Mouse (Mus musculus) forebrain, embryonic 12.5 days (tissue): ENCODE results near the gene Gse1. TPM values are rescaled to one million over a fixed set of nuclear protein-coding genes. Genes with fewer than 3 reads are reported as not detected.

Experiments
- ATAC-seq: fragments of 200-750 bp; cut with Nextera tagmentation; 2 replicates; pipeline ENCODE4 v1.8.0; 2017; ENCODE audit warnings: moderate TSS enrichment; ENCODE audit not compliant: low FRiP score
- H3K27ac ChIP-seq: fragments of 300-500 bp; sonication (generic); 2 replicates; pipeline ENCODE4 v1.5.1; 2016; ENCODE audit warnings: mild to moderate bottlenecking
- H3K27me3 ChIP-seq: fragments of 300-500 bp; sonication (generic); 2 replicates; pipeline ENCODE4 v1.6.1; 2016; ENCODE audit warnings: mild to moderate bottlenecking
- H3K36me3 ChIP-seq: fragments of 300-500 bp; sonication (generic); replicated peaks from 2 replicates; pipeline ENCODE4 v1.6.1; 2016; ENCODE audit warnings: mild to moderate bottlenecking
- H3K4me1 ChIP-seq: fragments of 300-500 bp; sonication (generic); 2 replicates; pipeline ENCODE4 v1.6.1; 2016
- H3K4me2 ChIP-seq: fragments of 300-500 bp; sonication (generic); 2 replicates; pipeline ENCODE4 v1.6.1; 2016; ENCODE audit warnings: mild to moderate bottlenecking, moderate library complexity
- H3K4me3 ChIP-seq: fragments of 300-500 bp; sonication (generic); replicated peaks from 2 replicates; pipeline ENCODE4 v1.5.1; 2016; ENCODE audit warnings: mild to moderate bottlenecking
- H3K9ac ChIP-seq: fragments of 300-500 bp; sonication (generic); 2 replicates; pipeline ENCODE4 v1.6.1; 2016; ENCODE audit warnings: mild to moderate bottlenecking
- H3K9me3 ChIP-seq: fragments of 300-500 bp; sonication (generic); 2 replicates; pipeline ENCODE4 v1.6.1; 2016
- WGBS: fragments of 180-500 bp; shearing (Covaris S2); methylation state at CpG from one replicate; pipeline ENCODE4 v1.1.7; 2016; 5-methylcytosine and 5-hydroxymethylcytosine counted together
- polyA plus RNA-seq: library from polyadenylated mRNA; unstranded; fragments of >200 nt; fragmentation: Nextera tagmentation; extraction: Ambion mirVana; gene quantifications from 2 replicates; pipeline ENCODE4 v1.2.1, GENCODE M21; 2016

Gse1 gene
- polyA plus RNA-seq, 1 experiment from 2014 or later, result 20.4 TPM

DNA sequence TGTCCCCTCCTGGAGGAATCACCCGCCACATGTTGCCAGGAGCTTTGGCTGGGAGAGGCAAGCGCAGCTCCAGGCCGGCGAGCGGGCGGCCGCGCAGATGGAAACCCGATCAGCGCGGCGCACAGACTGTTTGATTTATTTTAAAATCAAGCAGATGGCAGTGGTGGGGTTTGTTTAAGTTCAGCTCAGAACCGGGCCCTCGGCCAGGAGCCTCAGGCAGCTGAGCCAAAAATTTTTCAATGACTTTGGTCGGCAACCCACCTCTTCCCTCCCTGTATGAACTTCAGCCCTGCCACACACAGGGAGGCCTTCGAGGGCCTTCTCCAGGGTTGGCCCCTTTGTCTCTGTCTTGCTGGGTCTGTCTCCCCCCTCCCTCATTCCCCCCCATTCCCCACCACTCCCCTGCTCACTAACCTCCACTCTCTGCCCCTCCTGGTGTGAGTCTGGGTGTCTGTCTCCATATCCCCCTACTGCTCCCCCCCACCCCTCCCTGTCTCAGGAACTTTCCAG is 36.7 kb downstream of the Gse1 start:
- peak overlapping the region; percentile 94 for H3K27ac ChIP-seq
- peak; percentile 65 for ATAC-seq
- no peaks in the 10 kb centered on the region for H3K36me3 ChIP-seq
- H3K9me3 ChIP-seq, result no peaks in the 10 kb centered on the region
- H3K27me3 ChIP-seq, result peaks cover 13% of the 10 kb centered on the region; the same call in 1 of the 2 replicates
- H3K4me2 ChIP-seq, result peak overlapping the region; percentile 43
- 4% methylated on average over 16 of the region's 16 CpGs for WGBS
- H3K4me3 ChIP-seq, result 0 out of 2 replicates have a peak overlapping the region, but pooled peaks have one; percentile 7
- H3K4me1 ChIP-seq, result peaks cover 81% of the 10 kb centered on the region
- H3K9ac ChIP-seq, result peak overlapping the region; percentile 42

DNA sequence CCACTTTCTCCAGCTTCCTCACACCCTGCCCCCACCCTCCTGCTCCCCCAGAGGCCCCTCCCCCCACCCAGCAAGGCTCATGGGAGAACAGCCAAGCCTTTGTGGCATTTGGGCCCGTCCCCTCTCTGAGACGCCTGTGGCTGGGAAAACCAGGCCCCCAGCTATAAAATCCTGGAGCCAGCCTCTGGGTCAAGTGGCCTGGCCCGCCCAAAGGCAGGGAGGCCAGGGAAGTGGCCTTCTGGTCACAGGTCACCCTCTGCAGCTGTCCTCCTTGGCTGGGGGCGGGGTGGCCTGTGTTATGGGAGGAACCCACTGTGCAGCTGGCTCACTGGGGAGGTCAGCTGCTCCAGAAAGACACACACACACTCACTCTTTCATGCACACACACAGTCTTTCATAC is 37.2 kb downstream of the Gse1 start:
- peak overlapping the region; percentile 42 for H3K9ac ChIP-seq
- H3K4me2 ChIP-seq, result peak overlapping the region; percentile 43; the same call in 1 of the 2 replicates
- no peaks in the 10 kb centered on the region for H3K9me3 ChIP-seq
- no peaks in the 10 kb centered on the region for H3K36me3 ChIP-seq
- H3K27ac ChIP-seq, result peak overlapping the region; percentile 94
- H3K4me1 ChIP-seq, result peaks cover 84% of the 10 kb centered on the region
- 5% methylated on average over 4 of the region's 4 CpGs for WGBS
- peaks cover 18% of the 10 kb centered on the region; the same call in 1 of the 2 replicates for H3K27me3 ChIP-seq
- ATAC-seq, result peak; percentile 55
- H3K4me3 ChIP-seq, result no peak overlapping the region

DNA sequence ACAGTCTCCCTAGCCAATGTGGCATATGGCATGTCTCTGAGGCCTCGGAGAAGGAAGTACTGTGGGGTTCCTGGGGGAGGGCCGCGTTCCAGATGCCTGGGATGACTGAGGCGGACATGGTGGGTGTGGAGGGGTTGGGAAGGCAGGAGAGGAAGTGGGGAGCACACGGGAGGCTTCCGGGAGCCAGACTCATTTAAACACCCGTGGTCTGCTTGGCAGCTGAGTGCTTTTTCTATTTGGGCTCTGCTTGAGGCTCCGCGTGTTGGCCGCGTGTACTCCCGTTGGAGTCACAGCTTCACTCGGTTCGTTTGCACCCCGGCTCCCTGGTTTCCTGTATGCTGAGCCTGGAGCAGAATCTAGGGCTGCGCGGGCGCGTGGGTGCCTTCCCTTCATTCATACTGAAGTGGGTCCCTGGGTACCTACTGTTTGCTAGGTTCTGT is 40.3 kb downstream of the Gse1 start:
- H3K27ac ChIP-seq, result peak overlapping the region; percentile 31; the same call in 1 of the 2 replicates
- H3K36me3 ChIP-seq, result no peaks in the 10 kb centered on the region
- 0 out of 2 replicates have a peak, but pooled peaks cover 11% of the 10 kb centered on the region for H3K27me3 ChIP-seq
- no peak overlapping the region for H3K4me2 ChIP-seq
- WGBS, result 75% methylated on average over 19 of the region's 19 CpGs
- no peak overlapping the region for H3K9ac ChIP-seq
- peaks cover 67% of the 10 kb centered on the region for H3K4me1 ChIP-seq
- H3K4me3 ChIP-seq, result no peak overlapping the region
- no peaks in the 10 kb centered on the region for H3K9me3 ChIP-seq
- no peak for ATAC-seq

DNA sequence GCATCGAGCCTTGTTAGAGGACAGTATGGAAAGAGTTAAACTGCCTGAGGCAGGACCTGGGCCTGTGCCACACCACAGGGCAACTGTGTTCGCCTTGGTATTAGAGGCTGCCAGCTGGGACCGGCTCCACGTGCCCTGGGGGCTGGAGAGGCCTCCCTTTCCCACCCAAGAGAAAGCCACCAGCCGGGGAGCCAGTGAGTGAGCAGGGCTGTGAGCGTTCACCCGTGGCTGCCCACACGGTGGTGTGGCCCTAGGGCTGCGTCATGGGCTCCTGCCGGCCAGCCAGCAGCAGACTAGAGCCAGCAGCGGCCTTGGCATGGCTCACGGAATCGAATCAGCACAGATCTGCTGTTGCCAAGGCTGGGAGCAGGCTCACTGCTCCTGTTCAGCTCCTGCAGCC is 42.2 kb downstream of the Gse1 start:
- H3K4me3 ChIP-seq, result no peak overlapping the region
- H3K9ac ChIP-seq, result no peak overlapping the region
- peaks cover 23% of the 10 kb centered on the region; the same call in 1 of the 2 replicates for H3K27me3 ChIP-seq
- no peaks in the 10 kb centered on the region for H3K9me3 ChIP-seq
- ATAC-seq, result no peak
- H3K4me2 ChIP-seq, result no peak overlapping the region
- H3K27ac ChIP-seq, result 0 out of 2 replicates have a peak overlapping the region, but pooled peaks have one; percentile 25
- H3K36me3 ChIP-seq, result no peaks in the 10 kb centered on the region
- peaks cover 57% of the 10 kb centered on the region for H3K4me1 ChIP-seq
- WGBS, result 71% methylated on average over 13 of the region's 13 CpGs

DNA sequence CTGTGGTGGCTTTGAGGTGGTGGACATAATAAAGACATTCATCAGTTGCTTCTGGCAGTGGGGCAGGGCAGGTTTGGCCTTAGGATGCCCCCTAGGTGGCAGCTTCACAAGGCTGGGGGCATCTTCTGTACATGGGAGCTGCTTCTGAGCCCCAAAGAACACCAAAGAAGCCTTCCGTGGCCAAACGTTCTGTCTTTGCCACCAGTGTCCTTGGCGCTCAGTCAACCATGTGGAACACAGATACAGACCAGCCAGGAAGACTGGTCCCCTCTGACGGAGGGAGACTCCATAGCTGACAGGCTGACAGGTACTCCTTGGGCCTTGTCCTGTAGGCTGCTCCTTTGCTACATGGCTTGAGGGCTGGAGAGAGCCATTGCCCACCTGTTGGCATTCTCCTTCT is 45.2 kb downstream of the Gse1 start:
- Histone ChIP-seq H3K9me3 (no peaks in the 10 kb centered on the region), H3K9ac (no peak overlapping the region), H3K4me1 (peaks cover 55% of the 10 kb centered on the region), H3K4me2 (no peak overlapping the region), H3K4me3 (no peak overlapping the region), H3K27me3 (peaks cover 33% of the 10 kb centered on the region), H3K36me3 (no peaks in the 10 kb centered on the region), H3K27ac (no peak overlapping the region)
- ATAC-seq, result no peak
- 85% methylated on average over 4 of the region's 4 CpGs for WGBS

DNA sequence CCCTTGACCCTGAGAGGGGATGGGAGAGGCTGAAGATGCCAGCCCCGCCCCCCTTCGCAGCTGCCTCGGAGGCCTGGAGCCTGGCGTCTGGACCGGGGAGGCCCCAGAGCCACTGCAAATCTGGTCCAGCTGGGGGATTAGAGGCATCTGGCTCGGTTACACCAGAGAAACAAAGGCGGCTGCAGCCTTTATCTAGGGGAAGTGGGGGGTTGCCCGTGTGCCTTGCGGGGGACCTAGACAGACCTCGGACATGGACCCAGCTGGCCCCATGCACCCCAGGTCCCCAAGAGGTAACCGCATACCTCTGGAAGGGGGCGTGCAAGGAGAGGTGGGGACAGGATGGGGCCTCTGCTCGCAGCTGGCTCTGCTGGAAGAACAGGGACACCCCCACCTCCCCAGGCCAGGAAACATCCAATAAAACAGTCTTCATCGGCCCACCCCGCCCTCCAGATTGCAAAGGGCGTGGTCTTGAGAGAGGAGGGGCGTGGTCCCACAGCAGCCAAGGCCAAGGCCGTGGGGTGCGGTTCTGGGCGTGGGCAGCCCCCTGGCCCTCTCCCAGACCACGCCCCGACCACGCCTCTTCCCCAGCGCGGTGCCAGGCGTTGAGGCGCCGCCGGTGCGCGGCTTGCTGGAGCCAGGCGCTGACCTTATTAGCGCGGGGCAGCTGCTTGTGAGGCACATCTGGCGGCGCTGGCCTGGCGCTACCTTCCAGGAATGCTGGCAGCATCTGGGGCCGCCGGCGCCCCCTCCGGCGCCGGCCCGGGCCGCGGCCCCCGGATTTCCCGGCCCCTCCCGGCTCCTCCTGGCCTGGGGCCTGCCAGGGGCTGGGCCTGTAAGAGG is 48.0 kb downstream of the Gse1 start:
- Histone ChIP-seq H3K4me1 (peaks cover 48% of the 10 kb centered on the region), H3K27me3 (peaks cover 40% of the 10 kb centered on the region)

DNA sequence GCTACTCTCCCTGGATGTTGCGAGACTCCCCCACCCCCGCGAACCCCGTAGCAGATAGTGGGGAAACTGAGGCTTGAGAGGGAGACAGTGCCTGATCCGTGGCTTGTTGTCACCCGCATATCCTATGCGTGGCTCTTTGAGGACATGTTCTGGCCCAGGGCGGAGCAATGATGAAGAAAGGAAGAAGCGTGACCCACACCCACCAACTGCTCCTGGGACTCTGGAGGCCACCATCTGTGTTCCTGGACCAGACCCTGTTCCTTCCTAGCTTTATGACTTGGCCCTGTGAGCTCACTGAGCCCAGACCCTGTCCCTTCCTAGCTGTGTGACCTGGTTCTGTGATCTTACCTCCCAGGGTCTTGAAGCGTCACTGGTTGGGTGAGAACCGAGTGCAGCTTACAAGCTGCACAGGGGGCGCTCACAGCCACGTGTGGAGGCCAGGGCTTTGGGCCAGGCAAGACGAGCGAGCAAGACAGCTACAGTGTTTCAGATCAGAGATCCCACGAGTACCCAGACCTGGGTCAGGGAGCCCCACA is 48.7 kb downstream of the Gse1 start:
- Histone ChIP-seq H3K27ac (peak overlapping the region; percentile 89), H3K9ac (peak overlapping the region; percentile 22; the same call in 1 of the 2 replicates), H3K4me1 (peaks cover 54% of the 10 kb centered on the region), H3K27me3 (peaks cover 40% of the 10 kb centered on the region), H3K4me2 (peak overlapping the region; percentile 56), H3K36me3 (no peaks in the 10 kb centered on the region), H3K9me3 (no peaks in the 10 kb centered on the region), H3K4me3 (peak overlapping the region; percentile 34)
- WGBS, result 8% methylated on average over 16 of the region's 16 CpGs
- ATAC-seq, result 0 out of 2 replicates have a peak, but pooled peaks have one; percentile 1

More for the DNA sequence above, 48.0 kb downstream of the Gse1 start:
- WGBS, result under 1% methylated on average over 49 of the region's 49 CpGs
- ATAC-seq, result peak; percentile 81
- Histone ChIP-seq H3K9me3 (no peaks in the 10 kb centered on the region), H3K4me2 (peak overlapping the region; percentile 56), H3K27ac (peak overlapping the region; percentile 89), H3K9ac (peak overlapping the region; percentile 22), H3K4me3 (peak overlapping the region; percentile 34), H3K36me3 (no peaks in the 10 kb centered on the region)

DNA sequence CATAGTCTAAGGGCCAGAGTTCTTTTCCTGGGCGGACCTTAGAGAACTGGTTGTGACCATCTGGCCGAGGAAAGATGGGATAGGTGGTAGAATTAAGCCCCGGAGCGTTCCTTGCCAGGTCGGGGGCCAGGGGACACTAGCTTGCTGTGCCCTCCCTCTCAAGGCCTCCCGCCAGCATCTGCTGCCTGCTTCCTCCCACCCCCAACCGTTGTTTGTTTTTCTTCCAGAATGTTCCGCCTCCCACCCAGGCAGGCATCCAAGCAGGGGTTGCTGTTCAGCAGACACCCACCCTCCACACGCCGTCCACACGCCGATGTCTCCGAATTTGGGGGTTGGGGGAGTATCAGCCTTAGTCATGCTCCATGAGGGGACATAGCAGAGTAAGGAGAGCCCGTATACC is 49.8 kb downstream of the Gse1 start:
- no peak overlapping the region for H3K9ac ChIP-seq
- H3K27ac ChIP-seq, result no peak overlapping the region
- no peak overlapping the region for H3K4me2 ChIP-seq
- 72% methylated on average over 14 of the region's 14 CpGs for WGBS
- H3K36me3 ChIP-seq, result no peaks in the 10 kb centered on the region
- no peaks in the 10 kb centered on the region for H3K9me3 ChIP-seq
- no peak for ATAC-seq
- peaks cover 44% of the 10 kb centered on the region for H3K27me3 ChIP-seq
- H3K4me1 ChIP-seq, result peaks cover 63% of the 10 kb centered on the region
- H3K4me3 ChIP-seq, result no peak overlapping the region

DNA sequence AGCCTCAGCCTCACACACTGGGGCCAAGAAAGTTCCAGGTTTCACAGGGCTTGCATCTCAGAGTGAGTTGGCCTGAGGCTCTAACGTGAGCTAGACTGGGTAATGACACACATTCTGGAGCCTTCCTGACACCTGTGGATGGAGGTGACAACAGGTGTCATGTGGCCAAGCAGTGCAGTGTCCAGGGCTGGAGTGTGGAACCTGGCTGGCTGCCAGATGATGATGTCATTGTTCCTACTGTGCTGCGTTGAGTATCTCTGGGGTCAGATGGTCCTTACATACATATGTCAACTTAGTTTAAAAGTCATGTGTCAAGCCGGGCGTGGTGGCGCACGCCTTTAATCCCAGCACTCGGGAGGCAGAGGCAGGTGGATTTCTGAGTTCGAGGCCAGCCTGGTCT is 51.2 kb downstream of the Gse1 start:
- H3K27me3 ChIP-seq, result peaks cover 44% of the 10 kb centered on the region
- no peak overlapping the region for H3K9ac ChIP-seq
- no peaks in the 10 kb centered on the region for H3K36me3 ChIP-seq
- ATAC-seq, result no peak
- H3K27ac ChIP-seq, result no peak overlapping the region
- no peak overlapping the region for H3K4me2 ChIP-seq
- H3K4me3 ChIP-seq, result no peak overlapping the region
- 90% methylated on average over 7 of the region's 8 CpGs for WGBS
- H3K4me1 ChIP-seq, result peaks cover 77% of the 10 kb centered on the region
- no peaks in the 10 kb centered on the region for H3K9me3 ChIP-seq

DNA sequence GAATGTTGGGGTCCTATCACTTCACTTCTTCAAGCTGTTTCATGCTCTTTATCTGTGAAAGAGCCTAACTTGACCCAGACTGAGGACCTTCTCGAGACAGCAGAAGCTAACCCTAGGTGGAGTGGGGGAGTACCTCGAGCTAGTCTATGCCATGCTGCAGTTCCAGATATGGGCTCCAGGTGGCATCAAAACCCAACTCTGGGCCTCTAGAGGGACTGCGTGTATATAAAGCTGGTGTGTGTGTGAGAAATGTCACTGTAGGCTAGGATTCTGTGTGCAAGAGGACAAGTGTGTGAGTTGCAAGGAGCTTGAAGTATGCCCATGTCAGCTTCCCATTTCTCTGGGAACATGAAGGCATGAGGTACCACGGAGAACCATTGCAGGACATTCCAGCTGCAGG is 53.2 kb downstream of the Gse1 start:
- peaks cover 79% of the 10 kb centered on the region for H3K4me1 ChIP-seq
- H3K27me3 ChIP-seq, result peaks cover 36% of the 10 kb centered on the region
- peak; percentile 37; the same call in 1 of the 2 replicates for ATAC-seq
- no peaks in the 10 kb centered on the region for H3K9me3 ChIP-seq
- WGBS, result 14% methylated on average over 4 of the region's 4 CpGs
- no peak overlapping the region for H3K27ac ChIP-seq
- no peak overlapping the region for H3K4me3 ChIP-seq
- no peak overlapping the region for H3K4me2 ChIP-seq
- H3K36me3 ChIP-seq, result no peaks in the 10 kb centered on the region
- no peak overlapping the region for H3K9ac ChIP-seq

DNA sequence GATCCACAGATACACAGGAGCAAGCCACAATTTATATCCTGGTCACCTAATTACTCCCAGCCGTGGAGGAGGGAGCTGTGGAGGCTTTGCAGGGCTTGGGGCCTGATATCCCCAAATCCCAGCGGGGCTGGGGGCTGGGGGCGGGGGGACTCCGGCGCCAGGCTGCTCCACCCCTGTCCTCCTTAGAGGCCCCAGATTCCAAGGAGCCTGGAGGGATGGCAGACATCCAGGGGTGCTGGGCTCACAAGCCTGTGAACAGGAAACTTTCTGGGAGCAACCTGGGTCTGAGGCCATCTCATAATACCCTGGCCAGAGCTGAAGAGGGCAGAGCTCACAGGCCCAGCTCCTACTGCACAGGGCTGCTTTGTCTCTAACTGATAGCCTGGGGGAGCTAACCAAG is 54.2 kb downstream of the Gse1 start:
- H3K27ac ChIP-seq, result peak overlapping the region; percentile 79
- ATAC-seq, result no peak
- H3K4me3 ChIP-seq, result no peak overlapping the region
- peaks cover 35% of the 10 kb centered on the region for H3K27me3 ChIP-seq
- WGBS, result 46% methylated on average over 5 of the region's 5 CpGs
- peaks cover 70% of the 10 kb centered on the region for H3K4me1 ChIP-seq
- H3K4me2 ChIP-seq, result no peak overlapping the region
- H3K9me3 ChIP-seq, result no peaks in the 10 kb centered on the region
- no peak overlapping the region for H3K9ac ChIP-seq
- H3K36me3 ChIP-seq, result no peaks in the 10 kb centered on the region

DNA sequence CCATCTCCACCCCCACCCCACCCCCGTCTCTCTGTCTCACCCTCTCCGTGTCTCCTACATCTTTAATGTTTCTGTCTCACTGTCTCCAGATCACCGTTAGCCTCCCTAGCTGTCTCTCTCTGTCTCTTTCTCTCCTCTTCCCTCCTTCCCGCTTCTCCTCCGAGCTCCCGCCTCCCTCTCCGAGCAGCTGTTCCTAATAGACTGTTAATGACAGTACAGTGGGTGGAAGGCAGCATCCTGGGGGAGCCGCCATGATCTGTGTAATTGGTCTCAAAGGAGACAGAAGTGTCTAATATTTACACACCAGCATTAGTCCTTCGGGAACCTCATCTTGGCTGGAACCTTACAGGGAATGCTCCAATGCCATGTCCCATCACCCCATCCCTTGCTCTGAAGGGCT is 56.0 kb downstream of the Gse1 start:
- peak overlapping the region; percentile 79 for H3K27ac ChIP-seq
- WGBS, result 28% methylated on average over 9 of the region's 9 CpGs
- no peaks in the 10 kb centered on the region for H3K36me3 ChIP-seq
- peaks cover 78% of the 10 kb centered on the region for H3K4me1 ChIP-seq
- peak overlapping the region; percentile 38; the same call in 1 of the 2 replicates for H3K9ac ChIP-seq
- H3K4me3 ChIP-seq, result no peak overlapping the region
- H3K4me2 ChIP-seq, result peak overlapping the region; percentile 13; the same call in 1 of the 2 replicates
- ATAC-seq, result no peak
- peaks cover 20% of the 10 kb centered on the region for H3K27me3 ChIP-seq
- no peaks in the 10 kb centered on the region for H3K9me3 ChIP-seq
